Mouse (Mus musculus): ENCODE results near the gene Il24.

The Il24 gene

DNA sequence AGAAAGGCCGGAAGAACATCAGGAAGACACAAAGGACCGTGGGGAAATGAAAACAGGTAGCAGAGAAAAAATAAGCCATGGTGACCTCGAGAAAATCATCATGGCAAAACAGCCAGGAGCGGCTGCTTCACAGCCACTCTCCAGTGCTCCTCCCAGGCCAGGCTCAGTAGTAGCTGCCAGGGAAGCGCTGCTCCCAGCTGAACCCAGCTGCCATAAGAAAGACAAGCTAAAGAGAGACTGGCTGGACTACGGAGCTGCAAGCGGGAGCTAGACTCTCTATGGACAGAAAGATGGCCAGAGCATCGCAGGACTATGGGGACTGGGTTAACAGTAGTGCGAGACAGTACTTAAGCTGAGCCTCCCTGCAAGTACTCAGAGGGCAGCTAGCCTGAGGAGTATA, 32.4 kb downstream of the Il24 start:
- no peak for DNase-seq (ENCODE audit: low spot score in 2 of 2)

DNA sequence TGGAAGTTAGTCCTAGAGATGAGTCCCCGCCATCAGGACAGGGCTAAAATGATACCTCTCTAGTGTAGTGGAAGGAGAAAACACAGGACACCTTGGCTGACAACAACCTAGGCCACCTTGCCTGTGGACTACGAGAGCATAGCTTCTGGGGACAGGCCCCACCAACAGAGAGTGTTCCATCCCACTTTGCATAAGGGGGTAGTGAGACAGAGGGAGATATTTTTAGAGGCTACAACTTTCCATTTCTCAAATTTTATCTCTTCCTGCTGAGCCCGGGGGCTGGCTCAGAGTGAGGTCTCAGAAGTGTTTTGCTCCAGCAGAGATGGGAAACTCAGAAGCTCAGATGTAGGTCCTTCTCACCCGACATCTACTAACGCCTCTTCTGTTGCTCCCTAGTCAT, 36.8 kb downstream of the Il24 start:
- peak in 1 of 2 experiments; percentile 21 for DNase-seq (ENCODE audit: low spot score in 2 of 2)

DNA sequence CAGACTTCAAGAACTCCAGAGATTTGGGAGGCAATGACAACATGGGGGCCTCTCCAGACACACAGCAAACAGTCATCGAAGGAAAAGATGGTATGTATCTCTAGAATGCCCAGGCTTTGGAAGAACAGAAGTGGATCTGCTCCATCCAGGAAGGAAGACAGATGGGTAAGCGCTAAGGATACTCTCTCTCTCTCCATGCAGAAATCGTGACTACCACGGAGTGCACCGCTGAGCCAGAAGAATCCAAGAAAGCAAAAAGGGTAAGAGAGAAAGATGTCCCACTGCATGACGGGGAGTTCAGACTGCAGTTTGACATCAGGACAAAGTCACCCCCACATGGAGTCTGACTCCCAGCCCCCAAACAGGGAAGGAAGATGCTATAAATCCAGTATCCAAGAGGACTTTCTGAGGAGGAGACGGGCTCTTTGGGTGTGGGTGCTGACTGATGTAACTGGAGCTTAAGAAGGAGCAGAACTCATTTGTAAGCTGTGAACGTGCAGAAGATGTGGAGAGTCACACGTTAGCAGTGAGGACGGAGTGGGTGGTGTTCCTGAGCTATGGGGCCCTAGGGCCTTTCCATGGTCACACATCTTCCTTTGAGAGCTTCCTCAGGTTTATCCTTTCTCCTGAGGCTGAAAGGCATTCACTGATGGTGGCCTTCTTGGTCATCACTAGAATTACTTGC, 37.6 kb downstream of the Il24 start:
- no peak for DNase-seq (ENCODE audit: low spot score in 2 of 2)

DNA sequence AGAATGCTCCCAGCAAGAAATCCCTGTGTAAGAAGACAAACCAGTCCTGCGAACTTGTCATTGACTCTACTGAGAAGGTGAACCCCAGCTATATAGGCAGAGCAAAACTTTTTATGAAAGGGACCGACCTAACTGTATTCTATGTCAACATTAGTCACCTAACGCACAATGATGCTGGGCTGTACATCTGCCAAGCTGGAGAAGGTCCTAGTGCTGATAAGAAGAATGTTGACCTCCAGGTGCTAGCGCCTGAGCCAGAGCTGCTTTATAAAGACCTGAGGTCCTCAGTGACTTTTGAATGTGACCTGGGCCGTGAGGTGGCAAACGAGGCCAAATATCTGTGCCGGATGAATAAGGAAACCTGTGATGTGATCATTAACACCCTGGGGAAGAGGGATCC, 42.7 kb downstream of the Il24 start:
- no peak for DNase-seq (ENCODE audit: low spot score in 2 of 2)

DNA sequence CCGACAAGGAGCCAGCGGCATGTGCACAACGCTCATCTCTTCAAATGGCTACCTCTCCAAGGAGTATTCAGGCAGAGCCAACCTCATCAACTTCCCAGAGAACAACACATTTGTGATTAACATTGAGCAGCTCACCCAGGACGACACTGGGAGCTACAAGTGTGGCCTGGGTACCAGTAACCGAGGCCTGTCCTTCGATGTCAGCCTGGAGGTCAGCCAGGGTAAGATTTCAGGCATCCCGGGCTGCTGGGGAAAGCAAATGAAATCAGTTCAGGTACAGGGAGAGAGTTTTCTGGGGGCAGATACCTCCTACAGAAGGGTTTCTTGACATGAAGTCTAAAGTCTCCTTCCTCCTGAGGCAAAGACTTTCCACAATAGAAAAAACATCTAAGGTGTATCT, 45.6 kb downstream of the Il24 start:
- no peak for DNase-seq (ENCODE audit: low spot score in 2 of 2)

DNA sequence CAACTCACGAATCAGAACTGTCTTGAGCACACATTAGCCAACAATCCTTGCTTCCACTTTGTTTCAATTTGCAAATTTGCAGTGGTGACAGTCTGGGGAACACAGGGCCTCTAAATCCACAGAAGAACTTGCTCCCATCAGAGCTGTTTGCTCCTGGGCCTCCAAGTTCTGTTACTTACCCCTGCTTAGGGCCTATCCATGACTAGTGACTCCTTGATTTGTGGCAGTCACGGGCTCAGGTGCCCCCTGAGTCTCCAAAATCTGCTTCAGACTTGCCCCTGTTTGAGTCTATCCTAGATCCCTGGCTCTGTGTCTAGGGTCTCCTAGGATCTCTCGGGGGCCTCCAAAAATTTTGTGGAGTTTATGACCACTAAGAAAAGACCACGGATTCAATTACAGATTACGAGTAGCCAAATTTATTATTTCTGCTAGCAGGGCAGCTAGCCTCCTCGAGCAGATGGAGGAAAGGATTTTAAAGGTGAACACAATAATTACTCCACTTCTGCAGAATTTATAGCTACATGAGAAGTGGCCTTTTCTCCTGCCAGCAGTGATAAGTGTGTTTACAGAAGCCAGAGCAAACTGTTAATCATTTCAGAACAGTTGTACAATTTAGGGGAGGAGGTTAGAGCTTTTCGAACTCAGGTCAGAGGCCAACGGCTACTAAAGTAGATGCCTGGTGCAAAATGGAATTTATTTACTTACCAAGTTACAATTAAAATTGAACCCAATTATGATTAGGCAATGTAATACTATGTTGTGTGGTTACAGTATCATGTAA, 46.5 kb downstream of the Il24 start:
- no peak for DNase-seq (ENCODE audit: low spot score in 2 of 2)

DNA sequence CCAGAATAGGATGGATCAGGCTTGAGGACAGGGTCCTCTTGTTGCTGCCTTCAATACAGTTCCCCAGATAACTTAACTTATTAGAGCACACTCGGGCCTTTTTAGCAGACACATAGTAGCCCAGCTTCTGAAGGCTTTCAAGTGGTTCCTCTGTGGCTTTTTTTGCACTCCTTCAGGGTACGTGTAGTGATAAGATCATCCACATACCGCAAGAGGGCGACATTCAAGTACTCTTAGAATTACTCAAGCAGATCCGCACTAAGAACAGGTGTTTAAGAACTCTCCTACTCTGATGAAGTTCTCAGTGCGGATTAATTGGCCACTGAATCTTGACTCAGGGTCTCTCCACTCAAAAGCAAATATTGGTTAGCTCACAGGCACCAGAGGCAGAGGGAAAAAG, 49.0 kb downstream of the Il24 start:
- DNase-seq (ENCODE audit: low spot score in 2 of 2) = peak; percentile 61 to 77

DNA sequence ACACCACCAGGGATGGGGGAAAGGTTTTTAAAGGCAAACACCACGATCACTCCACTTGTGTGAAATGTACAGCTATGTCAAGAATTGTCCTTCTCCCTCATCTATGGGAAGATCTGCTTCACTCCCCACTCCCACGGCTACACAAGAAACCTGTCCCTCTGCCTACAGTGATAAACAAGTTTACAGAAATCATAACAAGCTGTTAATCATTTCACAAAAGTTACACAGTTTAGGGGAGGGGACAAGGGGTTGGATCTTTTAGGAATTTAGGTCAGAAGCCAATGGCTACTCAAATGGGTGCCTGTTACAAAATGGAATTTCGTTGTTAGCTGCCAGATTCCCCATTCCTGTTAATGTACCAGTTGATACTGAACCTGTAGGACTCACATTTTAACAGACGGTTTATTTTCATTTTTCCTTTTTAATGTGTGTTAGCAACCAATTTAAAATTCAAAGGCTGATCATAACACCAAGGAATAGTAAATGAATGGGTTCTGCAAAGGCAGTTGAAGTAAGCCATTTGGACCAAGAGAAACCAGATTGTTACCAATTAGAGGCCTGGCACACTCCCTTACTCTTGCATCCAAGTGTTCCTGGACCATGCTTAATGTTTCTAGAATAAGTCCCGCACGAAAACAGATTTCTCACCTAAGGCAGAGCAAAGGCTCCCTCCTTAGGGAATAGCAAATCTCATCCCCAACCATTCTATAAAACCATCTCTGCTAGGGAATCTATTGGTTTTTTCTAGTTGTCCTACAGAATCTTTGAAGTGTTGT, 51.9 kb downstream of the Il24 start:
- no peak for DNase-seq (ENCODE audit: low spot score in 2 of 2)

DNA sequence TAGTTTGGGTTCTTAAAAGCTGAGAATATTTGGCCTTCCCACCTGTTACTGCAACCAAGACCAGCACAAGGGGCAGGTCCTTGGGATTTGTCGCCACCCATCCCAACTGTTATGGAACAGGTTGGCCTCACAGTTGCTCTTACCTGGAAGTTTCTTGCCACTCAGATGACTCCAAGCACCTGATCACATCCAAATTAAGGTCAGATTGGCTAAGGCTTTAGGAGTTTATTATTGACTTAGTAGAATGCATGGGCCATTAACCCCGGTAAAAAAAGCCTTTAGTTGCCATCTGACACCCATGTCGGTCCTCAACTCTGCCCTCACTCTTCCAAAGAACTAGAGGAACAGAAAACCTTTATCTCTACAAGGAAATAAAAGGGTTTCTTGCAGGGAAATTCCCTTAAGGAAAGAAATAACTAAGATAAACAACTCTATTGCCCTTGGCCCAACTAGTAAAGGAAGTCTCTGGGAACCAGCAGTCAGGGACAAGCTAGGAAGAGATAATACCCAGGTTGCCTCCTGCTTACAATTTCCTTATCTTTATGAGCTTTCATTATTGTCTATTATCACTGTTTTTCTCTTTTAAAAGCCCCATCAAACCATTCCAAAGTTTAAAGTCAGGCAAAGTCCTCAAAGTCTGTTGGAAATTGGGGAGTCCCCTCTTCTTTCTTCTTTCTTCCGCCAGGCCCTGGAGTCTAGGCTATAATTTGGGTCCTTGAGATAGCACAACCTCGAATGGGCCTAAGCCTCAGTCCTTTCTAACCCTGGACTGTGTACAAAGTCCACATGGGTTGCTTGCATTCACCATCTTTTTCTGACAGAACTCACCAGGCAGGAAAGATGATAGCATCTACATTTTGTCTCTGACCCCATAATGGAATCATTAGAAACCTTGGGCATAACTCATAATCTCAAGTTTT, 54.8 kb downstream of the Il24 start:
- DNase-seq (ENCODE audit: low spot score in 2 of 2) = no peak
